Mouse (Mus musculus) brain, embryonic 14.5 days (tissue): ENCODE measurements at regions not wholly inside any gene's neighbourhood (a gene's known extent, or its start where the extent isn't known, plus 50 kb on each side); places are given as distances from the start of the nearest gene placed in this dataset.

Experiments
- DNase-seq: peaks from one replicate; pipeline ENCODE4 v3.0.0-alpha.2; 2011; ENCODE audit warnings: low read depth
- CTCF ChIP-seq: fragments of 200-500 bp; IDR thresholded peaks from 2 replicates; pipeline ENCODE4 v1.5.1; 2012; ENCODE audit warnings: inconsistent platforms, mild to moderate bottlenecking, moderate library complexity, borderline replicate concordance; ENCODE audit not compliant: insufficient read depth, insufficient read length; ENCODE audit errors: extremely low read depth
- POLR2A ChIP-seq: fragments of 200-500 bp; IDR thresholded peaks from 2 replicates; pipeline ENCODE4 v1.6.1; 2012; ENCODE audit warnings: mild to moderate bottlenecking, inconsistent platforms, borderline replicate concordance; ENCODE audit not compliant: poor library complexity, insufficient read depth, insufficient read length, severe bottlenecking; ENCODE audit errors: extremely low read depth

GRCm38 (mm10) chr2:12054165-12054500, 247.6 kb downstream of the Itga8 start:
- TF ChIP-seq POLR2A, result no peak
- no peak for TF ChIP-seq CTCF
- DNase-seq, result no peak
